Mouse (Mus musculus): ENCODE data around the gene Kxd1. TPM values are rescaled to one million over a fixed set of nuclear protein-coding genes. Genes with fewer than 3 reads are reported as not detected.

The Kxd1 gene
- polyA plus RNA-seq, 1 experiment = 65.9 TPM

DNA sequence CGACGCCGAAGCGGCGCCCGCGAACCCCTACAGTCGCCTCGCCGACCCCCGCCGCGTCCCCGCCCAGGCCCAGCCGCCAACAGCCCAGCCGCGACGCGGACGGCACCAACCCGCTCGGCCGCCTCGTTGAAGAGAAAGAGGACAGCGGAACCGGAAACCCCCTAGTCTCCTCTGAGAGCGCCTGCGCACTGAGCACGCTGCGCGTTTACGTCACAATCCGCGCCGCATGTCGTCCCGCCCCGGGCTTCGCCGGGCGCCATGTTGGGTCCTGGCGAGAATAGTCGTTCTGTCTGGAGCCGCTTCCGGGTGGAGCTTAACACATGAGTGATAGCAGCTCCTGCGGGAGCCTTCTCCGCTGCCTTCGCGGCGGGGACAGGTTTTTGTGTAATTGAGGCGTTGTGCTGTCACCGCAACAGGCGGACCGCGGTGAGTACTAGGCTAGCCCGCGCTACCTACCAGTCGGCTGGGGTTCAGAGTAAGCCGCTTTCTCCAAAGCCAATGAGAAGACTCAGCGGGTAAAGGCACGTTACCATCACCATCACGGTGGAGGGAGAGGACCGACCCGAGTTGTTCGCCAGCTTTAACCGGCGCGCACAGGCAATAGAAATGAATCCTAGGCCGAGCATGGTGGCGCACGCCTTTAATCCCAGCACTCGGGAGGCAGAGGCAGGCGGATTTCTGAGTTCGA, 17.4 kb downstream of the Kxd1 start, which contains the start of gene Uba52:
Gene Uba52, minus strand, starts transcription at position 574 of the 688 bp plus-strand sequence.
- 1% methylated on average over 74 of the region's 74 CpGs for WGBS

DNA sequence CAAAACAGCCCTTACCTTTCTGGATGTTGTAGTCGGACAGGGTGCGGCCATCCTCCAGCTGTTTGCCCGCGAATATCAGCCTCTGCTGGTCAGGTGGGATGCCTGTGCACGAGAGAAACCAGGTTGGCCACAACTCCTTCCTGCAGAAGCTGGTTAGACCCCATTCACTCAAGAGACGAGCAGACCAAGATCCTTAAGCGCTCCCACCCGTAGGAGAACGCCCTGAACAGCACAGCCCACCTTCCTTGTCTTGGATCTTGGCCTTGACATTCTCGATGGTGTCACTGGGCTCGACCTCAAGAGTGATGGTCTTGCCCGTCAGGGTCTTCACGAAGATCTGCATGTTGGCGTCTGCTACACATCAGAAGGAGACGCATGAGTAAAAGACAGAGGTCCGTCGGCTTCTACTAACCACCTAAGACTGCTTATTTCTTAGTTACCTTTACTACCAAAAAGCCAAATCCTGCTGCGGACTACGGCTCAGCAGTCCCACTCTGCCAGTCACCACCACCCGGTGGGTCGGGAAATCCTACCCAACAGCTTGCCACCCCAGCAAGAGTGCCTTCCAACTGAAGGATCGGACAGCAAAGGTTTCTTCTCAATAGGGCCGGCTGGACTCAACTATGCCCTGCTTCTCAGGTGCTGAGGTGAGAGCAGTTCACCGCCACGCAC, 18.3 kb downstream of the Kxd1 start:
- Histone ChIP-seq H3K4me1 (ENCODE audit: control insufficient read depth, insufficient read depth, low read length) (peaks cover 19% of the 10 kb centered on the region), H3K27me3 (ENCODE audit: control insufficient read depth, insufficient read depth, low read length) (no peaks in the 10 kb centered on the region), H3K27ac (ENCODE audit: insufficient read depth, low read length) (peak overlapping the region; percentile 37; the same call in 1 of the 2 replicates), H3K4me3 (replicated peaks; ENCODE audit: insufficient read depth, low read depth, low read length) (peak overlapping the region; percentile 77)
- no peak for TF ChIP-seq CTCF (IDR thresholded peaks at IDR 0.05; ENCODE audit: borderline replicate concordance, insufficient read depth, low read depth, low read length)
- no peak for TF ChIP-seq POLR2A (IDR thresholded peaks at IDR 0.05; ENCODE audit: borderline replicate concordance, insufficient read depth, low read length)
- 9% methylated on average over 25 of the region's 25 CpGs for WGBS
- DNase-seq = no peak

More for the DNA sequence above, 17.4 kb downstream of the Kxd1 start, which contains the start of gene Uba52:
- peak within 1 kb of the TSS; percentile 94 for H3K4me3 ChIP-seq (replicated peaks; ENCODE audit: insufficient read depth, low read depth, low read length)
- peak; percentile 98 for DNase-seq
- TF ChIP-seq CTCF (IDR thresholded peaks at IDR 0.05; ENCODE audit: borderline replicate concordance, insufficient read depth, low read depth, low read length) (no peak), POLR2A (IDR thresholded peaks at IDR 0.05; ENCODE audit: borderline replicate concordance, insufficient read depth, low read length) (peak; percentile 84)
- no peaks in the 10 kb centered on the region for H3K27me3 ChIP-seq (ENCODE audit: control insufficient read depth, insufficient read depth, low read length)
- peaks cover 19% of the 10 kb centered on the region for H3K4me1 ChIP-seq (ENCODE audit: control insufficient read depth, insufficient read depth, low read length)
- H3K27ac ChIP-seq (ENCODE audit: insufficient read depth, low read length) = peak within 1 kb of the TSS; percentile 83

DNA sequence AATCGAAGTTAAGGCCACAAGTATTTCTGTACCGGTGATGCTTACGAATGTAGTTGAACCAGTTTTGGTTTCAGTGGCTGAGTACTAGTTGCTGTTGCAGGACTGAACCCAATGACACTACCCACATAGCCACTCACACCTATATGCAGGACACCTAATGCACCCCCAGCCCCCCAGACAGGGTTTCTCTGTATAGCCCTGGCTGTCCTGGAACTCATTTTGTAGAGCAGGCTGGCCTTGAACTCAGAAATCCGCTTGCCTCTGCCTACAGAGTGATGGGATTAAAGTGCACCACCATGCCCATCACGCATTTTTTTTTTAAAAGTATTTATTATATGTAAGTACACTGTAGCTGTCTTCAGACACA, 20.7 kb downstream of the Kxd1 start:
- WGBS = 70% methylated on average over 5 of the region's 5 CpGs
- no peak overlapping the region for H3K27ac ChIP-seq (ENCODE audit: insufficient read depth, low read length)
- H3K4me3 ChIP-seq (replicated peaks; ENCODE audit: insufficient read depth, low read depth, low read length) = no peak overlapping the region
- H3K27me3 ChIP-seq (ENCODE audit: control insufficient read depth, insufficient read depth, low read length) = no peaks in the 10 kb centered on the region
- H3K4me1 ChIP-seq (ENCODE audit: control insufficient read depth, insufficient read depth, low read length) = peaks cover 23% of the 10 kb centered on the region
- DNase-seq = no peak
- TF ChIP-seq CTCF (IDR thresholded peaks at IDR 0.05; ENCODE audit: borderline replicate concordance, insufficient read depth, low read depth, low read length) (no peak), POLR2A (IDR thresholded peaks at IDR 0.05; ENCODE audit: borderline replicate concordance, insufficient read depth, low read length) (no peak)

DNA sequence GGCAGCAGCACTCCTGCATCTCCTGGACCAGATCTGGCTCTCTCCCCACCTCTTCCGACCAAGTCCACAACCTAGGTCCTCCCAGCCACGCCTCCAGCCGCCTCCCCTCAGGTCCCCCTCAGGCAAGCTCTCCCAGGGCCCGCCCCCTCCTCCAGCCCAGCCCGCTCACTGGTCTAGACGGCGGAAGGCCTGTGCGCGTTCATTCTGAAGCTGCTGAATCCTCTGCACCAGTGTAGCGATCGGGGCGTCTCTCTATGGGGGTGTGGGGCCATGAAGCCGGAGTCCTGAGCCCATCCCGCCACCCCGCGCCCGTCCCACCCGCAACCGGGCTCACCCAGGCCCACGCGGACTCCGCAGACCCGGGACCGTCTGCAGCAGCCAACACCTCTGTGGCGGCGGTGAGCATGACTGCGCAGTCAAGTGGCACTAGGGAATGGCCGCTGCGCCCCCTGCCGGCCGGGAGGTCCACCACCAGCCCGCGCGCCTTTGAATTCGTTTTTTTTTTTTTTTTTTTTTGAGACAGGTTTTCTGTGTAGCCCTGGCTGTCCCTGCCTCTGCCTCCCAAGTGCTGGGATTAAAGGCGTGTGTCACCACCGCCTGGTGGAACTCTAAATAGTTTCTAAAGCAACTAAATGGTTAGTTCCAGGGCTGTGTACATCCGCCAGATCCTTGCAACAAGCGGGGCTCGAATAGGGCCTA, 21.3 kb downstream of the Kxd1 start, which contains the start of gene Rex1bd:
Gene Rex1bd, minus strand, starts transcription at position 425 of the 699 bp plus-strand sequence.
- H3K4me3 ChIP-seq (replicated peaks; ENCODE audit: insufficient read depth, low read depth, low read length) = peak within 1 kb of the TSS; percentile 72
- WGBS = 3% methylated on average over 40 of the region's 40 CpGs
- DNase-seq = peak; percentile 93 to 96
- peaks cover 27% of the 10 kb centered on the region for H3K4me1 ChIP-seq (ENCODE audit: control insufficient read depth, insufficient read depth, low read length)
- peak; percentile 69 for TF ChIP-seq CTCF (IDR thresholded peaks at IDR 0.05; ENCODE audit: borderline replicate concordance, insufficient read depth, low read depth, low read length)
- peak; percentile 64 for TF ChIP-seq POLR2A (IDR thresholded peaks at IDR 0.05; ENCODE audit: borderline replicate concordance, insufficient read depth, low read length)
- no peaks in the 10 kb centered on the region for H3K27me3 ChIP-seq (ENCODE audit: control insufficient read depth, insufficient read depth, low read length)
- H3K27ac ChIP-seq (ENCODE audit: insufficient read depth, low read length) = no peak within 1 kb of the TSS

DNA sequence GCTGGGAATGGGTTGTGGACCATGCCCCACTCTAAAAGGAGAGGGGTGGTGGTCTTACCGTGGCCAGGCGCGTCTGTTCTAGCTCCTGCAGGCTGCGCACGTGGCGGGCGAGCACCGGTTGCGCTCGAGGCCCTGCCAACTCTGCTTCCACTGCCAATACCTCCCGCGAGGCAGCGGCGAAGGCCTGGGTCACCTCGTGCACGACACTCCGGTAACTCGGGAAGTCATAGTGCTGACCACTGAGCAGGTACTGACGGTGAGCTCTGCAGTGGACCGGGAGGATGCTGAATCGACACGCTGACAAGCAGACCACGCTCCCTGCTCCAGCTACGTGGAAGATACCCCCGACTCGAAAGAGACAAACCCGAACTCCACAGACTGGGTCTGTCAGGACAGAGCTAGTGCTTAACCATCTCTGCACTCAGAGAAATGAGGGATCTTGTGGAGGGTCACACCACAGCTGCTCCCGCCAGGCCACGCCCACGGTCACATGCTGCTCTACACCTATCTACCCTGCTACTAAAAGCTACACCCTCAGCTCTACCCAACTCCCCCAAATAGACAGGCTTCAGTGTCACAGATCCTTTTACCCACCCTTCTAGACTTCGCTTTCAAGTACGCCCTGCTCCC, 21.9 kb downstream of the Kxd1 start:
- WGBS = 5% methylated on average over 32 of the region's 32 CpGs
- TF ChIP-seq CTCF (IDR thresholded peaks at IDR 0.05; ENCODE audit: borderline replicate concordance, insufficient read depth, low read depth, low read length) (no peak), POLR2A (IDR thresholded peaks at IDR 0.05; ENCODE audit: borderline replicate concordance, insufficient read depth, low read length) (no peak)
- Histone ChIP-seq H3K27me3 (ENCODE audit: control insufficient read depth, insufficient read depth, low read length) (no peaks in the 10 kb centered on the region), H3K4me3 (replicated peaks; ENCODE audit: insufficient read depth, low read depth, low read length) (peak overlapping the region; percentile 72), H3K4me1 (ENCODE audit: control insufficient read depth, insufficient read depth, low read length) (peaks cover 33% of the 10 kb centered on the region), H3K27ac (ENCODE audit: insufficient read depth, low read length) (no peak overlapping the region)
- peak in 1 of 2 experiments; percentile 45 for DNase-seq

DNA sequence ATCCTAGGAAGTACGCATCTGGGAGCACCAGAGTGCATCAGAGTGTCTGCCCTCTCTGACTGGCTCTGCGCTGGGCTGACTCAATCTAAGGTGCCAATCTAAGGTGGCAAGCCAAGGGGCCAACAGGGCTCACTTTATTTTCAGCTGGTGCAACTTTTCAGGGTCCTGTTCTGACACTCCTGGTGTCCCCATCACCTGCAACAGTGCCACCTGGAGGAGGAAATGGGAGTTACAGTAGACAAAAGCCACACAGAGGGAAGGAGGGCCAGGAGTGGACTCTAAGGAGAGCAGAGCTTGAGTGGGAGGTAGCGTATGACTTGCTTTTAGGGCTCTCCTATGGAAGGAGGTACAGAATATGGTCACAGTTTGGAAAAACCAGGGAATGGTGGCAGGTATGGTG, 22.9 kb downstream of the Kxd1 start:
- Histone ChIP-seq H3K4me1 (ENCODE audit: control insufficient read depth, insufficient read depth, low read length) (peaks cover 33% of the 10 kb centered on the region), H3K4me3 (replicated peaks; ENCODE audit: insufficient read depth, low read depth, low read length) (no peak overlapping the region), H3K27me3 (ENCODE audit: control insufficient read depth, insufficient read depth, low read length) (no peaks in the 10 kb centered on the region), H3K27ac (ENCODE audit: insufficient read depth, low read length) (no peak overlapping the region)
- 49% methylated on average over 3 of the region's 3 CpGs for WGBS
- peak; percentile 79 to 86 for DNase-seq
- TF ChIP-seq POLR2A (IDR thresholded peaks at IDR 0.05; ENCODE audit: borderline replicate concordance, insufficient read depth, low read length) = no peak
- TF ChIP-seq CTCF (IDR thresholded peaks at IDR 0.05; ENCODE audit: borderline replicate concordance, insufficient read depth, low read depth, low read length) = peak; percentile 87

DNA sequence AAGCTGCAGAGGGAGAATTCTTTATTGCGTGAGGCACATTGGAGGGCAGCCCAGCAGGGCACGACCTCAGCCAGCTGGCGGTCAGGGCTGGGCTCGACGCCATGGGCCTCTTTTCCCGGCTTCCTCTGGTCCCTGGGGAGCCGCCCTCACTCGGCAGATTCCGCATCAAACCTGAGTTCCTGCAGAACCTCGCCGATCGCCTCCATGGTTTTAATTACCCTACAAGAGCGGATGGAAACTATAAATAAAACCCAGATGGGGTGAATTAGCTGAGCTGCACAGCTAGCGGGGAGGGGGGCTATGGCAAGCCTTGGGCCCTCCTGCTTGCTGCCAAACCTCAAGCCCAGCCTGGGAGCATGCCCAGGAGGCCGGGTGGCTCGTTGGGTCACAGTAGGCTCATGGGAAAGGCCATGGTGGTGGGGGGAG, 23.5 kb downstream of the Kxd1 start:
- Histone ChIP-seq H3K4me1 (ENCODE audit: control insufficient read depth, insufficient read depth, low read length) (peaks cover 31% of the 10 kb centered on the region), H3K27me3 (ENCODE audit: control insufficient read depth, insufficient read depth, low read length) (no peaks in the 10 kb centered on the region), H3K27ac (ENCODE audit: insufficient read depth, low read length) (no peak overlapping the region), H3K4me3 (replicated peaks; ENCODE audit: insufficient read depth, low read depth, low read length) (no peak overlapping the region)
- WGBS = 8% methylated on average over 16 of the region's 16 CpGs
- TF ChIP-seq POLR2A (IDR thresholded peaks at IDR 0.05; ENCODE audit: borderline replicate concordance, insufficient read depth, low read length) (no peak), CTCF (IDR thresholded peaks at IDR 0.05; ENCODE audit: borderline replicate concordance, insufficient read depth, low read depth, low read length) (no peak)
- DNase-seq = peak; percentile 62 to 67
